Mouse (Mus musculus): ENCODE results near the gene Ctnnd2.

Ctnnd2 gene

DNA sequence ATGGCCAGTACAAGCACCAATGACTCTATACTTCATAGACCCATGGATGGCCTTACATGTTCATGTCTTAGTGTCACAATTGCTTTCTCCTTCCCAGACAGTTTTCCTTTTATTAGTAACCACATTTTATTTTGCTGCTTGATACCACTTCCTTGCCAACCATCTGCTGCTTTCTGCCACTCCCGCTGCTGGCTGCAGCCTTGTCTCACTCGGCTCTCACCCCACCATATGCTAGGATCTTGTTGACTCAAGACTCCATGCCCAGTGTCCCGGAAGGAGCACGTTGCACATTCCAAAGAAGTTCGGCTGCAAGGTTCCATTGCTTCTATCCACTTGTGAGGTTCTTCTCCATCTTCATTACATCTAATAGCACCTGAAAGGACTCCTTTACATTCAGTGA, 722.7 kb downstream of the Ctnnd2 start:
- DNase-seq = no peak

- DNase-seq = no peak
Measured at GRCm38 (mm10) chr15:30897342-30897741, 724.9 kb downstream of the Ctnnd2 start.

- no peak for DNase-seq
Measured at GRCm38 (mm10) chr15:30908027-30908426, 735.6 kb downstream of the Ctnnd2 start.

- DNase-seq = peak; percentile 15
Measured at GRCm38 (mm10) chr15:30913360-30913759, 741.0 kb downstream of the Ctnnd2 start.

DNA sequence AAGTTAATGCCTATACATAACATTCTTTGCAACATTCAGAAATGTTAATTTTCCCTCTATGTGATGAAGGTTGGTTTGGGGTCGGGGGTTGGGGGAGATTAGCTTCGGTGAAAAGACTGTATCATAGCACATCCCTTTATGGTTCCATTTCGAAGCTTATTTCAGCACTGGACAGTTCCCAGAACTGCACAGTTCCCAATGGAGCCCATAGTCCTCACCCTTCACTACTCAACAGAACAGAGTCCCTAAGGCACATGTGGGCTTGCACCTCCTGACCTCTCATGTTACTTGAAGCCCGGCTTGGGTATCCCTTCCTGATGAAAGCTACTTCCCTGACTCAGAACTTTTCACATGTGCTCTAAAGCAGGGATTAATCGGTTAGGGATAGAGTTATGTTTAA, 753.4 kb downstream of the Ctnnd2 start:
- peak; percentile 13 for DNase-seq

DNA sequence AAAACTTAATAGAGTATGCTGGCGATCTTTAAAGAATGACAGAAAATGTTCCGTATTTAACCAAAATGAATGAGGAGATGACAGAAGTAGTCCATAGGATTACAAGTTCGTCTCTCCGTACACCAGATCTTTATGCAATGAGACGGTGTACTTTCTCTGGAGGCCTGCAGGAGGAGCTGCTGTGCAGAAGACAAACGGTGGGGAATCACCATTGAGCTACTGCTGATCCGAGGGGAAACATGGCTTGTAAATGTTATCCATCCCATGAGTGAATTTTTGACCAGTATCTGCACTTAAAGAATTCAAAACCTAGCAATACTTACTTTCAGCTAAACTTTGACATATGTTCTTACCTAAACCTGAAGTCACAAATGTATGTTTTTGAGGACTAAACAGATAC, 755.2 kb downstream of the Ctnnd2 start:
- DNase-seq = peak; percentile 39

DNA sequence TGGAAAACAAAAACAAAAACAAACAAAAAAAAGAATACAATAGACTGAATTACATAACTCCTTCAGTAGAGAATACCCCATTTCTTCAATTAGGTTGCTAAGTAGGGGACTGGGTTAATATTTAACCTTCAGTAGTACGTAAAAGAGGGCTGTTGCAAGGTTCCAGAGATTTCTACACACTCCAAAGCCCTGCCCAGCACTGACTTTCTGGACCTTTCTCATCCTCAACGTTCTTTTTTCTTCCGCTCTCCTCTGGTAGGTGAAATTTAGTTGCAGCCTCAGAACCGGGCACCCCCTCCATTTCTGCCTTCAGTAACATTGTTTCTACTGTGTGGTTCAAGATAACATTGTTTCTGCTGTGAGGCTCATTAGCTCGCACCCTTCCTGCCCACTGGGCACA, 759.5 kb downstream of the Ctnnd2 start:
- DNase-seq = no peak

GRCm38 (mm10) chr15:30945863-30946262, 773.5 kb downstream of the Ctnnd2 start:
- no peak for DNase-seq

- DNase-seq = no peak
Measured at GRCm38 (mm10) chr15:30958513-30958912, 786.1 kb downstream of the Ctnnd2 start.

DNA sequence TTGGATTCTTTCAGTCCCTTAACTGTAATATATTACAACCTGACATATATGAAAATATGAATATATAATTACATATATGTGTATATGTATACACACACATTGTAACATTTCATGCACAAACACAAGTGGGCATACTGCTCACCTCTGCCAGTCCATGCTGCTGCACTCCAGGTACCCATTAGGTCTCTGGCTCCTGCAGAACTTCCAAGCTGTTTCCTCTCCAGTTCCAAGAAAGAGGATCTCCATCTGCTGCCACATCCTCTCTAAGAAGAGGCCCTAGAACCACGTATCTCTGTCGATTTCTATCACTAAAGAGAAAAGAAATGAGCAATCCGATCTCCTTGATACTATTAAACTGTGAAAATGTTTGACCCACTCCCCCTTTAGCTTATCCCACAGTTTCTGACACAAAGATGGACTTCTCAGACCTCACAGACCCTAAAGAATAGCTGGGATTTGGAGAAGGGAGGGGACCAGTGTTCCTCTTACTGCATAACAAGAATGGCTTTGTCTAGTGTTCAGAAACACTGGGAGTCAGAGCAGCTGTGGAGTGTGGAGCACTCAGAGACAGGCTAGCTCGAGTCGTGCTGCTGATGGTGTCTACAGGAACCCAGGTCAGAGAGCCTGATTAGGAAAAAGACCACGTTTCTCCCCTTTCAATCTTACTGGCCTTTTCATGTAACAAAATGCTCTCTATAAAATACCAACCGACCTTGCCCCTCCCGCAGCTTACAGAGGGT, 790.2 kb downstream of the Ctnnd2 start:
- no peak for DNase-seq

GRCm38 (mm10) chr15:30964046-30964445, 791.7 kb downstream of the Ctnnd2 start:
- DNase-seq = no peak

GRCm38 (mm10) chr15:30964865-30965679, 792.7 kb downstream of the Ctnnd2 start:
- no peak for DNase-seq

DNA sequence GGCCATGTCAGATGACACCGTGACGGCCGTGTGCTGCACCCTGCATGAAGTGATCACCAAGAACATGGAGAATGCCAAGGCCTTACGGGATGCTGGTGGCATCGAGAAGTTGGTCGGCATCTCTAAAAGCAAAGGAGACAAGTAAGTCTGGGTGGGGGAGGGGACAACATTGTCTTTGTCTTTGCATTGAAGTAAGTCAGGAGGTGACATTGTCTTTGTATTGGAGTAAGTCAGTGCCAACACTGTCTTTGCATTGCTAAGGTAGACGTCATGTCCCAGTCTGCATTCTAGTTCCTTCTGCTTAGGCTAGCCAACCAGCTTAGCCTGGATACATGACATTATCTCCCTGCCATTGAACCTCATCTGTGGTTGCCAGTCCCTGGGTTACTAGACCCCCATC, 794.4 kb downstream of the Ctnnd2 start:
- no peak for DNase-seq

- DNase-seq = no peak
Measured at GRCm38 (mm10) chr15:30974436-30974835, 802.0 kb downstream of the Ctnnd2 start.

DNA sequence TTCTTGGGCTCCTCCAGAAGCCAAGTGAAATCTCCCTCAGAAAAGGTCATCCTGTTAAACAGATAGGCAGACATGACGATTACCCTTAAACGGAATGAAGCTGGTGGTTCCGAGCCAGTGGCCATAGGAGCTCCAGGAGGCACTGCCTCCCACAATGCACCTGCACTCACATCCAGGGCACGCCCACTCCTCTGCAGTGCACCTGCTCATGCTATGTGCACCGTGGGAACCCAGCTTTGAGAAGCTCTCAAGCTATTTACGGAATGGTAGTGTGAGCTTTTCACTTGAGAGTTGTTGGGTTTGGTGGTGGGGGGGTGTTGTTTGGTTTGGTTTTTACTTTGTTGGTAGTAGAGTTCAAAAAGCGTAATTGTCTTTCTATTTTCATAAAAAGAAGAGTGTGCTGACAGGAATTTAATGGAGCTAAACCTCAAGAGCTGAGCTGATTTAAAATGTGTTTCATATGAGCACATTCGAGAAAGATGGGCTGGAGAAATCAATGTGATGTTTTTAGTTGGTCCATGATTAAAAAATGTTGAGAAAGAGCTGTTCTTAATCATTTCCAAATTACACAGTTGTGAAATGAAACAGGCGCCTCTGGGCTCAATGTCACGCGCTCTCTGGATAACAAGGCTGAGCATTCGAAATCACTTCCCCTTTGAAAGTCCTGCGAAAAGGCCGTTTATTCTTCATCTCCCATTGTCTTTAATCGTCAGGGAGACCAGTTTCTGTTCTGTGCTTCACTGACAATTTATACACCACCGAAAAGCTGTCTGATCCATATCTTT, 802.8 kb downstream of the Ctnnd2 start:
- DNase-seq = no peak

DNA sequence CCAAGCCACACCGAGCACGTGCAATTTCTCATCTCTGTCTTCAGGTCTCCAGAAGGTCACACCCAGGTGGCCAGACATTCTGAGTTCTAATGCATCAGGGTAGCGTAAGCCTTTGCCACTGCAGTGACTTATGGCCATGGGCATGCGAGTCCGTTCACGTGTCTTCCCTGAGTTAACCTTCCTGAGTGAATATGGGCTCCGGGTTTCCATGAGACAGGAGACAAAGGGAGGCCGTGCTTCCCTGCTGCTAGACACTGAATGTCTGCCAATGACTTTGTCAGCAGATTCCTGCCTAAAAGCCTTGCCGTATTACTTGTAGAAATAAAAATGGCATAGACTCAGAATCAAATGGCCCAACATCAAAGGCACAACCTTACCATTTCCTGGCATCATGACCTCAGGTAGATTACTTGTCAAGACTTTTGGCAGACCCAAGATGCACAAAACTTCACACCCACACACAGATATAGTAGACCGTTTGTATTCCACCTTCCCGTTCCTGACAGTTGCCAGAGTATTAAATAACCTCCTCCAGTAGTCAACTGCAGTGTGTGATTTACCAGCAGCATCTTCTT, 804.9 kb downstream of the Ctnnd2 start:
- DNase-seq = no peak

- no peak for DNase-seq
Measured at GRCm38 (mm10) chr15:30986890-30987289, 814.5 kb downstream of the Ctnnd2 start.

GRCm38 (mm10) chr15:30990421-30991252, 818.2 kb downstream of the Ctnnd2 start:
- peak; percentile 67 for DNase-seq

DNA sequence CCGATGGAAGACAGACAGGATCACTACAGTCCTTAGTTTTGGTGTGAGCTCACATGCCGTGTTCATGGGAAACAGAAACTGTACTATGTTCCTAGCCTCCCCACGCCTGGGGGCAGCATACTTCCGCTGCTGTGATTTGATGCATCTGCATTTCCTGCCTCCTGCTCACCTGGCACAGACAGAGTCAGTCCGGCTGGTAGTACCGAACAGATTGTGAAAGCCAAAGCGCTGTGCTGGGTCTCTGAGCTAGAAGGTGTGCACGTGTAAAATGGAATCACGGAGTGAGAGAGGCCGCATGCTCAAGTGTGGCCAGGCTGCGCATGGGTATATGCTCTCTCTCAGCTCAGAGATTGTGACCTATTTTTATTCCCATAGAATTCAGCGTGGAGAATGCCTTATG, 820.0 kb downstream of the Ctnnd2 start:
- peak; percentile 24 for DNase-seq

DNA sequence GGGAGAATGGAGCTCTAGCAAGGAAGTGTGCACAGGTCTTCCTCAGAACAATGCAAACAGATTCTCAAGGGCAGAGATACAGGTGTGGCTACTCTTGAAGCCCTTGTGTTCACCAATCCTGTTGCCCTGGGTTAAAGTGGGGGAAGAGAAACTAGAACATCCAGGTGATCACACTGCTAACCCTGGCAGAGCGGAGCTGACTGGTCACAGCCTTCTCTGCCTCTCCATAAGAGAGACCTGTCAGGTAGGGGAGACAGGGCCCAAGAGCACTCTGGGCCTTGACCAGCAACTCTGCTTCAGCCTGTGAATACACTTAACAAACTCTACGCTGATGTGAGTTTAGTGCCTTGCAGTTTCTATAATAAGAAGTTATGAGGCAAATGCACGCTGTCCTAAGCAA, 820.5 kb downstream of the Ctnnd2 start:
- no peak for DNase-seq

- no peak for DNase-seq
Measured at GRCm38 (mm10) chr15:30995346-30995745, 823.0 kb downstream of the Ctnnd2 start.

- no peak for DNase-seq
Measured at GRCm38 (mm10) chr15:31004468-31004867, 832.1 kb downstream of the Ctnnd2 start.

Measured in retina, postnatal 1 day (tissue).